Mouse (Mus musculus): ENCODE results near the gene Ffar4.

Ffar4 gene

GRCm38 (mm10) chr19:38107871-38108270, 11.0 kb downstream of the Ffar4 start:
- no peak for DNase-seq (ENCODE audit: low spot score in 2 of 2)

DNA sequence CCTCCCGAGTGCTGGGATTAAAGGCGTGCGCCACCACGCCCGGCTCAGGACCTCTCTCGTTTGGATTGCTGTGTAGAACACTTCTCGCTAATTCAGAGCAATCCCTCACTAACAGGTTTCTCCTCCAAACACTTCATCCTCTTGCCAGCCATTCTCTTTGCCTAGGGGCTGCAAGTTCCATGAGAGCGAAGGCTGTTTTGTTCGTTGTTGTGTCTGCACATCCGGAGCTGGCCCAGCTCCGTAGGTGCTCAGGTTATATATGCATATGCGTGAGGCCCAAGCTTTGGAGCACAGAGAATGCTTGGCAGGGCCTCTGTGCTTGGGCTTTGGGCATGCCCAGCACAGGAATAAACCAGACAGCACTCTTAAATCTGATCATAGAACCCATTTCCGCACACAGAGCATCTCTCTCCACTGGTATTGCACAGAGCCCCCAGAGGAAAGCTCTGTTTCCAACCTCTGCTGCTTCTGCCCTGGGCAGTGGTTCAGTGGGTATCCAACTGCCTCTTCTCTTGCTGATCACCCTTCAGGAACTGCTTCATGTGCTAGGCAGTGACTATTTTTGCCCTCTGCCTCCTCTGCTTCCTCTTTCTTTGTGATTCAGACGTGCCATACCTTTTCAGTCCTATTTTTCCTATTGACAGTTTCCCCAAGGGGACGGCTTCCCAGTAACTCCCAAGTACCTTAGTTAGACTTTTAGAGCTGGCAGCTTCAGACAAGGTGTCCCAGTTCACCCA, 12.8 kb downstream of the Ffar4 start:
- DNase-seq (ENCODE audit: low spot score in 2 of 2): no peak

- no peak for DNase-seq (ENCODE audit: low spot score in 2 of 2)
Observed at GRCm38 (mm10) chr19:38111056-38111455, 14.2 kb downstream of the Ffar4 start.

GRCm38 (mm10) chr19:38112575-38112974, 15.7 kb downstream of the Ffar4 start:
- DNase-seq (ENCODE audit: low spot score in 2 of 2): no peak

DNA sequence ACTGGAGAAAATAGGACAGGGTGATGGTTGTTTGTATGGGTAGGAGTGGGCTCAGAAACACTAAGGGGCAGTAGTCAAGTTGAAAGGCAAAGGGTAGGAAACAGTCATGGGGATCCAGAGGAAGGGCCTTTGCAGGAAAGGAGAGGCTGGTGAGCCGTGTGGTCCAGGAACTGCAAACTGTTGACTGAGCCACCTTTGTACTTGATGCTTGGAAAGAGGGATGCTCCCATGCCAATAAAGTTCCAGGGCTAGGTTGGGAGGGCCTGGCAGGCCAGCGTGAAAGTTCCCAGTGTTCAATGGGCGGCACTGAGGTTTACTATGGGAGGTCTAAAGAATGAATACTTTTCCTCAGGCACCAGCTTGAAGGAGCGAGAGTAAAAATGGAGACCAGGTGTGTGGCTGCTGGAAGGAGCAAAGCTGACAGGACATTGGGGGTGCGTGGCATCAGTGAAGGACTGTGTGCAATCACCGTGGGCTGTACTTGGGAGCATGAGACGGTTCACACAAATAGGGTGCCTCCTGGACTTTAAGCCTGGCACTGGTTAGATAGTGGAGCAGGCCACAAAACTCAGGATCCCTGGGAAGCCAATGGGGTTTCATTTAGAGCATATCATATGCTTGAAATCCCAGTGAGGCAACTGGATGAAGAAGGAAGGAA, 18.1 kb downstream of the Ffar4 start:
- DNase-seq (ENCODE audit: low spot score in 2 of 2): no peak

- no peak for DNase-seq (ENCODE audit: low spot score in 2 of 2)
Observed at GRCm38 (mm10) chr19:38120123-38120760, 23.4 kb downstream of the Ffar4 start.

- no peak for DNase-seq (ENCODE audit: low spot score in 2 of 2)
Observed at GRCm38 (mm10) chr19:38123921-38124320, 27.1 kb downstream of the Ffar4 start.

- DNase-seq (ENCODE audit: low spot score in 2 of 2): no peak
Observed at GRCm38 (mm10) chr19:38124401-38125218, 27.7 kb downstream of the Ffar4 start.

GRCm38 (mm10) chr19:38125219-38125610, 28.3 kb downstream of the Ffar4 start, which contains the start of gene Rbp4:
Gene Rbp4 (minus strand): TSS chr19:38125281.
- DNase-seq (ENCODE audit: low spot score in 2 of 2): no peak

DNA sequence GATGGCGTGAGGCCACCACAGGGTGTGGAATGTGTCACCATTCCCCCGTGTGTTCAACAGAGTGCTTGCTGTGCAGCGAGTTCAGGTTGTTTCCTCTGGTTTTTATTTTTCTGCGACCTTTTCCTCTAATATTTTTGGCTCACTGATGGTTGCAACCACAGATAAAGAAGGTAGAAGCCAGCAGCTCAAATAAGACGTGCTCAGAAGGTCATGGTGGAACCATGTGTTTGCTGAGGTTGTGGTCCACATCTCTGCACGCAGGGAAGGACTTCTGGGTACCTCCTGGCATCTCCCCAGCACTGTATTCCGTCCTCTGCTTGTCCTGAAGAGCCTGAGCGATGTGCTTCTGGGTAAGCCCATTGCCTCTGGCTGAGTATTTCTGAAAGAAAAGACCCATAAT, 29.8 kb downstream of the Ffar4 start:
- no peak for DNase-seq (ENCODE audit: low spot score in 2 of 2)

GRCm38 (mm10) chr19:38132481-38132880, 35.6 kb downstream of the Ffar4 start, which contains the start of gene Pde6c:
Gene Pde6c (plus strand): TSS chr19:38132781.
- DNase-seq (ENCODE audit: low spot score in 2 of 2): no peak

DNA sequence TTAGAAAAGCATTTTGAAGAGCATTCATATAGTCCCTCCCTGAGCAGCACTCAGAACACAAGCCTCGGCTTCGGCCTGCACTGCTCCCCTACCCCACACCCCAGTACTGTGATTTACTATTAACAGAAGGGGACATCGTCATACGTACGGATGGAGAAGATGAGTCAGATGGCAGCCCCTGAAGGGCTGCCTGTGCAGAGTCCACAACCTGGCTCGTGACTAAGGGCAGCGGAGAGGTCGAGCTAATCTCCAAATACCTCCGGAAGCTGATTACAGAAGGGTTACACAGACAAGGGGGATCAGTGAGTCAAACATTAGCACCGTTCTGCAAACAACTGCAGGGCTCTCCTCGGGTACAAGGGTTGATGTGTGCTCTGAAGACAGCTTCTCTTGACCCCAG, 37.1 kb downstream of the Ffar4 start:
- no peak for DNase-seq (ENCODE audit: low spot score in 2 of 2)

DNA sequence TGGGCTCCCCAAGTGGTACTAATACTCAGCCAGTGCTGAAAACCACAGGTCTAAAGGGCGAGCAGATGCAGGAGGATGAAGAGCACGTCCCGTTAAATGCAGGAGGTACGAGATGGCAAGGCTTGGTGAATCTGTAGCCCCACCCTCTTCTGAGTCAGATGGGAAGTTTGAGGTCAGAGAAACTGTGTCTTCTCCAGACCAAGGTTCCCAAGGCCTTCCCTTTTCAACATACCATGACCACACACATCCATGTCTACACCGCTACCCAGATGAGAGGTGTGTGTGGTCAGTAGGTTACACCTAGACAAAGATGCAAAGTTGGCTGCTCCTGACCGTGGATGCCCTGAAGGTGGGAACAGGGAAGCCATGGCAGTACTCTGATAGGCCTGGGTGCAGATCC, 37.9 kb downstream of the Ffar4 start:
- no peak for DNase-seq (ENCODE audit: low spot score in 2 of 2)

DNA sequence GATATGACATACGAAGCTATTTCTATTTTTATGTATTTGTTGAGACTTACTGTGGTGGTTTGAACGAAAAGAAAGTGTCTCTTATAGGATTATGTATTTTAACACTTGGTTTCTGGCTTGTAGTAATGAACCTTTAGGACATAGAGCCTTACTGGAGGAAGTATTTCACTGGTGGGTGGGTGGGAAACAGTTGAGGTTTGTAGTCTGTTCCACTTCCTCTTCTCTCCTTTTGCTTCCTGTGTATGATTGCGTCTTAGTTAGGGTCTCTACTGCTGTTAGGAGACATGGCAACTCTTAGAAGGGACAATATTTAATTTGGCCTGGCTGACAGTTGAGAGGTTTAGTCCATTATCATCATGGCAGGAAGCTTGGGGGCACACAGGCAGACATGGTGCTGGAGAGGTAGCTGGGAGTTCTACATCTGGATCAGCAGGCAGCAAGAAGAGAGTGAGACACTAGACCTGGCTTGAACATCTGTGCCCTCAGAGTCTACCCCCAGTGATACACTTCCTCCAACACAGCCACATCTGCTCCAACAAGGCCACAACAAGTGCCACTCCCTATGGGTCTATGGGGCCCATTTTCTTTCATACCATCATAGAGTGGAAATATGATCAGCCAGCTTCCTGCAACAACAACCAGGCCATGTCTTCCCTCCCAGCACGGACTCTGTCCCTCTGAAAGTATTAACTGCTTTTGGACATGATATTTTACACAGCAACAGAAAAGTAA, 46.8 kb downstream of the Ffar4 start:
- DNase-seq (ENCODE audit: low spot score in 2 of 2): no peak

- no peak for DNase-seq (ENCODE audit: low spot score in 2 of 2)
Observed at GRCm38 (mm10) chr19:38156243-38156642, 59.4 kb downstream of the Ffar4 start.

DNA sequence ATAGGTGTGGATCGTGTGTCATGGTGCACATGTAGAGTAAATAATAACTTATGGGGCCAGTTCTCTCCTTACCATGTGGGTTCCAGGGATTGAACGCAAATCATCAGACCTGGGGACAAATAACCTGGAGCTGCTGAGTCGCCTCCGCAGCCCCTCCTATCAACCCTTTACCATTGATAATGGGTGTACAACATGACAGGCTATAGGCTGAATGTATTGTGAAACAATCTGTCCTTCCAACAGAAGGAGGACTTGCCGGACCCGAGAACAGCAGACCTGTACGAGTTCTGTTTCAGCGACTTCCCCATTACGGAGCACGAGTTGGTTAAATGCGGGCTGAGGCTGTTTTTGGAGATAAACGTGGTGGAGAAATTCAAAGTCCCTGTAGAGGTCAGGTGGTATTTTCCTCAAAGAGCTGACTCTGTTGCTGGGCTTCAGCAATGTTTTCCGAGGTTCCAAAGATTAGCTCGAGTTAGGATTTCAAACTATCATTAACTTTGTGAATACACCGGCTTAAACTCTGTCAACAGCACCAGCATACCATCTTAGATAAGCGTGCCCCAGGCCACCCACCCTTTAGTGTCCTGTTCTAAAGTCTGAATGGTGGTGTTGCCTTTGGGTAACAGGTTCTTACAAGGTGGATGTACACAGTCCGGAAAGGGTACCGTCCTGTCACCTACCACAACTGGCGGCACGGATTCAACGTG, 64.9 kb downstream of the Ffar4 start:
- no peak for DNase-seq (ENCODE audit: low spot score in 2 of 2)
